ENCODE assay signal across 8 mouse cellular contexts in genomic region chr6:108531324-108532311, GRCm38 (mm10).
A peak's percentile ranks its signal among the peaks of the same experiment; 100 is the strongest.
DNase-seq lines count a peak whose midpoint lies in the region; ATAC-seq lines count a peak whose summit lies in the region.

No protein-coding gene starts in this region.

- DNase-seq in CD4-positive helper T cell, adult 2 months (ENCODE audit: low read depth, low spot score), result peak; percentile 59
- peak; percentile 33 for DNase-seq in NIH3T3 (ENCODE audit: low read depth)
- DNase-seq in heart, adult 8-10 months (ENCODE audit: low spot score), result peak; percentile 41
- DNase-seq in lung, postnatal 4 days, result peak; percentile 64 to 70
- peak; percentile 49 to 77 for DNase-seq in spleen, postnatal 4 days (ENCODE audit: low spot score in 2 of 2)
- DNase-seq in left cerebral cortex, postnatal 14 days (ENCODE audit: low spot score in 2 of 2), result no peak
- no peak for DNase-seq in embryo, embryonic 9.5 days (ENCODE audit: extremely low spot score)

- 35% methylated on average over 12 of the region's 12 CpGs for WGBS in kidney, embryonic 14.5 days

- H3K36me3 ChIP-seq in kidney, embryonic 14.5 days (ENCODE audit: control insufficient read depth, insufficient read depth, low read length), result no peaks in the 10 kb centered on the region

- H3K9ac ChIP-seq in kidney, embryonic 14.5 days (ENCODE audit: low read depth, low read length), result 0 out of 2 replicates have a peak overlapping the region, but pooled peaks have one; percentile 4

- no peak overlapping the region for H3K4me3 ChIP-seq in kidney, embryonic 14.5 days (ENCODE audit: low read length)

- H3K9me3 ChIP-seq in kidney, embryonic 14.5 days (ENCODE audit: control insufficient read depth, low read length), result no peaks in the 10 kb centered on the region

- no peaks in the 10 kb centered on the region for H3K27me3 ChIP-seq in kidney, embryonic 14.5 days (ENCODE audit: control insufficient read depth, insufficient read depth, low read length)

- peak; percentile 44 for ATAC-seq in kidney, embryonic 14.5 days (ENCODE audit: low FRiP score, low TSS enrichment)

- peaks cover 18% of the 10 kb centered on the region for H3K4me1 ChIP-seq in kidney, embryonic 14.5 days (ENCODE audit: control insufficient read depth, insufficient read depth, low read length)

- intact Hi-C loops in left cerebral cortex, postnatal 14 days (cut with DNase I), result no loop called here

- peak overlapping the region; percentile 27; the same call in 1 of the 2 replicates for H3K27ac ChIP-seq in kidney, embryonic 14.5 days (ENCODE audit: low read depth, low read length)

- no peak overlapping the region for H3K4me2 ChIP-seq in kidney, embryonic 14.5 days (replicated peaks; ENCODE audit: low read depth, low read length)

Comparison
In these comparisons a context has a peak if more than half of its experiments do, and no peak if none do; other contexts are left out.
1. DNase-seq: peak in CD4-positive helper T cell, adult 2 months (single experiment), NIH3T3 (single experiment), heart, adult 8-10 months (single experiment), lung, postnatal 4 days (2 of 2) and spleen, postnatal 4 days (2 of 2); none in left cerebral cortex, postnatal 14 days (0 of 2) and embryo, embryonic 9.5 days (single experiment).